Mouse (Mus musculus) liver, embryonic 14.5 days (tissue): ENCODE measurements around the gene Anks1b.

Source experiments
- CTCF ChIP-seq: IDR thresholded peaks from 2 replicates; pipeline ENCODE4 v1.5.1; 2016; ENCODE audit warnings: antibody characterized with exemption, low read depth, control low read depth
- EP300 ChIP-seq: IDR thresholded peaks from 2 replicates; pipeline ENCODE4 v1.6.1; 2016; ENCODE audit warnings: antibody characterized with exemption, low read depth

GRCm38 (mm10) chr10:90732823-90733222 is 859.5 kb downstream of the Anks1b start:
- TF ChIP-seq CTCF, result no peak
- TF ChIP-seq EP300, result no peak
